Mouse (Mus musculus) stomach, postnatal 0 days (tissue): ENCODE results near the gene Hist1h2bh. TPM values are rescaled to one million over a fixed set of nuclear protein-coding genes. Genes with fewer than 3 reads are reported as not detected.

Experiments used
- ATAC-seq: fragments of 200-750 bp; cut with Nextera tagmentation; 2 replicates; pipeline ENCODE4 v1.8.0; 2017; ENCODE audit not compliant: low FRiP score, low TSS enrichment
- DNase-seq: peaks from one replicate; pipeline ENCODE4 v3.0.0-alpha.2; 2016; ENCODE audit warnings: low spot score
- H3K27ac ChIP-seq: fragments of 300-500 bp; sonication (generic); replicated peaks from 2 replicates; pipeline ENCODE4 v1.5.1; 2014; ENCODE audit warnings: mild to moderate bottlenecking, control low read depth
- H3K27me3 ChIP-seq: fragments of 300-500 bp; sonication (generic); 2 replicates; pipeline ENCODE4 v1.6.1; 2014; ENCODE audit warnings: low read length; ENCODE audit not compliant: control insufficient read depth, insufficient read depth
- H3K36me3 ChIP-seq: fragments of 300-500 bp; sonication (generic); 2 replicates; pipeline ENCODE4 v1.6.1; 2014; ENCODE audit warnings: low read length, mixed read lengths; ENCODE audit not compliant: control insufficient read depth, insufficient read depth
- H3K4me1 ChIP-seq: fragments of 300-500 bp; sonication (generic); replicated peaks from 2 replicates; pipeline ENCODE4 v1.6.1; 2014; ENCODE audit warnings: antibody characterized with exemption; ENCODE audit not compliant: control insufficient read depth, insufficient read depth
- H3K4me2 ChIP-seq: fragments of 300-500 bp; sonication (generic); replicated peaks from 2 replicates; pipeline ENCODE4 v1.6.1; 2014; ENCODE audit warnings: low read depth, mild to moderate bottlenecking, control low read depth, moderate library complexity
- H3K4me3 ChIP-seq: fragments of 300-500 bp; sonication (generic); 2 replicates; pipeline ENCODE4 v1.5.1; 2014; ENCODE audit warnings: low read depth, low read length, control low read depth
- H3K9ac ChIP-seq: fragments of 300-500 bp; sonication (generic); 2 replicates; pipeline ENCODE4 v1.6.1; 2014; ENCODE audit warnings: mild to moderate bottlenecking, low read length, control low read depth, mixed read lengths
- H3K9me3 ChIP-seq: fragments of 300-500 bp; sonication (generic); 2 replicates; pipeline ENCODE4 v1.6.1; 2016; ENCODE audit warnings: low read length; ENCODE audit not compliant: control insufficient read depth
- CTCF ChIP-seq: IDR thresholded peaks from 2 replicates; pipeline ENCODE4 v1.5.1; 2016; ENCODE audit warnings: antibody characterized with exemption, low read depth, mild to moderate bottlenecking, moderate library complexity
- EP300 ChIP-seq: optimal IDR thresholded peaks from 2 replicates; pipeline ENCODE3; 2016; ENCODE audit warnings: antibody characterized with exemption
- WGBS: fragments of 180-500 bp; shearing (Covaris S2); extraction: QIAGEN DNeasy Blood & Tissue Kit; methylation state at CpG from one replicate; pipeline ENCODE4 v1.1.7; 2014; 5-methylcytosine and 5-hydroxymethylcytosine counted together
- polyA plus RNA-seq: library from polyadenylated mRNA; unstranded; fragments of >200 nt; fragmentation: Nextera tagmentation; extraction: Ambion mirVana; gene quantifications from 2 replicates; pipeline ENCODE4 v1.2.1, GENCODE M21; 2015

The Hist1h2bh gene
- polyA plus RNA-seq, 1 experiment from 2014 or later, result 0.62 TPM

DNA sequence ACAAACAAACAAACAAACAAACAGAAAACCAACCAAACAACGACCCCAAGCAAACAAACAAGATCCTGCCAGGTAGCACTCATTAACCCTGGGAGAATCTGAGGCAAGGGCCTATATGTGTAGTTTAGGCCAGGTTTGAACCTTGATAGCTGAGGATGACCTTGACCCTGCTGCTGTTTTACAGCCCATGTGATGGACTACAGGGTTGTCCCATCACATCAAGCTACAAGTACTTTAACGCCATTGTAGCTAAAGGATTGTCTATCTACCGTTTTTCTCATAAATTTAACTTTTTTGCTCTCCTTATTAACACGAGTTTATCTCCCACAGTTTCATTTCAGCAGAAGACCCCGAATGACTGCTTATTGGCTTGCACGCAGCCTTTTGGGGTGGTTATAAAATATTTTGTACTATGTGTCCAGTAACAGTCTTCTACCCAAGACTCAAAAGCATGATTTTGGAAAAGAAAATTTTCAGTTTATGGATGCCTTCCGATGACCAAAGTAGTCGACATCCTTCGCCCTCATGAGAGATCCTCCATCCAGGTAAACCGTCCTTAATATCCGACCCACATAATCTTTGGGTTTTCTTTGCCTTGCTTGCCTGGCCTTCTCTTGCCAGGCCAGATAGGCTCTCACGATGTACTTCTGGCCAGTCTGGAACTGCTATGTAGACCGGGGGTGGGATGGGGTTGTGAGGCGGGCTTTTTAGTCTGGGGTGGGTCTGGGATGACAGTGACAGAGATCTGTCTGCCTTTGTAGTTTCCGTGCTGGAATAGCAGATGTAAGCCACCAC is 27.2 kb downstream of the Hist1h2bh start:
- peak overlapping the region; percentile 31; the same call in 1 of the 2 replicates for H3K4me2 ChIP-seq
- H3K9ac ChIP-seq, result no peak overlapping the region
- TF ChIP-seq CTCF, result no peak
- no peak for TF ChIP-seq EP300
- 51% methylated on average over 15 of the region's 15 CpGs for WGBS
- no peaks in the 10 kb centered on the region for H3K4me1 ChIP-seq
- H3K36me3 ChIP-seq, result no peaks in the 10 kb centered on the region
- ATAC-seq, result no peak
- H3K27me3 ChIP-seq, result no peaks in the 10 kb centered on the region
- no peak for DNase-seq
- no peak overlapping the region for H3K27ac ChIP-seq
- no peak overlapping the region for H3K4me3 ChIP-seq
- H3K9me3 ChIP-seq, result no peaks in the 10 kb centered on the region

GRCm38 (mm10) chr13:23515281-23515680 is 27.9 kb downstream of the Hist1h2bh start:
- H3K4me1 ChIP-seq, result no peaks in the 10 kb centered on the region
- DNase-seq (no peak), ATAC-seq (no peak)
- no peak overlapping the region for H3K9ac ChIP-seq
- no peaks in the 10 kb centered on the region for H3K36me3 ChIP-seq
- no peak overlapping the region for H3K27ac ChIP-seq
- H3K27me3 ChIP-seq, result no peaks in the 10 kb centered on the region
- no peak for TF ChIP-seq CTCF
- TF ChIP-seq EP300, result no peak
- no peak overlapping the region for H3K4me3 ChIP-seq
- H3K4me2 ChIP-seq, result no peak overlapping the region
- no peaks in the 10 kb centered on the region for H3K9me3 ChIP-seq
- 80% methylated on average over 5 of the region's 5 CpGs for WGBS

DNA sequence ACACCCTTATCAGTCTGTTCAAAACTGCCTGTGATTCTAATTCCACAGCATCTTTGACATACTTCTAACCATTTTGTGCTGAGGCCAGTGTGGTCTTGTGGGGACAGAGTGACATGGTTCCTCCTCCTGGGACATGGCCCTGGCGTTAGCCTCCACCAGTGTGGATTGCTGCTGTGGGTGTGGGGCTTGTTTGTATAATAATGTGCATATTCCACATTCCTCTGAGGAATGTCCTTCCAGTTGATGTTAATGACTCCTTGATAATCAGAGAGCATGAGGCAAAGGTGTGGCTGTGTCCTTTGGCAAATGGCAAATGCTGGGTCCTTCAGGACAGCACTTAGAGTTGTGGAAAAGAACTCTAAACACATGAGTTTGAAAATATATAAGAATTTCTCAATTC is 29.7 kb downstream of the Hist1h2bh start:
- TF ChIP-seq EP300 (no peak), CTCF (no peak)
- Histone ChIP-seq H3K4me1 (no peaks in the 10 kb centered on the region), H3K27me3 (no peaks in the 10 kb centered on the region), H3K4me3 (no peak overlapping the region), H3K9ac (no peak overlapping the region), H3K9me3 (no peaks in the 10 kb centered on the region), H3K27ac (no peak overlapping the region), H3K36me3 (no peaks in the 10 kb centered on the region), H3K4me2 (no peak overlapping the region)
- DNase-seq (no peak), ATAC-seq (no peak)
- 82% methylated on average over 1 of the region's 1 CpGs for WGBS

GRCm38 (mm10) chr13:23510127-23510526 is 33.1 kb downstream of the Hist1h2bh start:
- no peak overlapping the region for H3K4me3 ChIP-seq
- no peak overlapping the region for H3K4me2 ChIP-seq
- H3K4me1 ChIP-seq, result no peaks in the 10 kb centered on the region
- no peaks in the 10 kb centered on the region for H3K36me3 ChIP-seq
- DNase-seq (no peak), ATAC-seq (no peak)
- H3K27me3 ChIP-seq, result no peaks in the 10 kb centered on the region
- H3K9me3 ChIP-seq, result no peaks in the 10 kb centered on the region
- H3K9ac ChIP-seq, result no peak overlapping the region
- 28% methylated on average over 1 of the region's 1 CpGs for WGBS
- no peak overlapping the region for H3K27ac ChIP-seq
- TF ChIP-seq CTCF (no peak), EP300 (no peak)

DNA sequence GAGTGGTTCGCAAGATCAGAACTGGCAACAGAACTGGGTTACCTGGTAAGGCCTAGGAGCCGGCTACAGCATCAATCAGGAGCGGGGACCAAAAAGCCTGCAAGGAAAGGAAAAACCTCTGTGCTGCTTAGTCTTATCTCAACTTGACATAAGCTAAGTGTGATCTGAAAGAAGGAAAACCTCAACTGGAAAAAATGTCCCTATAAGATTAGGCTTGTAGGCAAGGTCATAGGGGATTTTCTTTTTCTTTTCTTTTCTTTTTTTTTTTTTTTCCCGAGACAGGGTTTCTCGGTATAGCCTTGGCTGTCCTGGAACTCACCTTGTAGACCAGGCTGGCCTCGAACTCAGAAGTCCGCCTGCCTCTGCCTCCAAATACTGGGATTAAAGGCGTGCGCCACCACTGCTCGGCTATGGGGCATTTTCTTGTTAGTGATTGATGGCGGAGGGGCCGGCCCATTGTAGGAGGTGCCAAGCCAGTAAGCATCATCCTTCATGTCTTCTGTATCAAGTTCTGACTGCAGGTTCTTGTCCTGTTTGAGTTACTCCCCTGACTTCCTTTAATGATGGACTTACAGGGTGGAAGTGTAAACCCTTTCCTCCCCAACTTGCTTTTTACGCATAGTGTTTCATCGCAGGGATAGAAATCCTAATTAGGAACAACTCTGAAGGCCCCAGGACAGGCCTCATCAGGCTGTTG is 36.2 kb downstream of the Hist1h2bh start:
- H3K9ac ChIP-seq, result no peak overlapping the region
- no peaks in the 10 kb centered on the region for H3K36me3 ChIP-seq
- H3K4me2 ChIP-seq, result no peak overlapping the region
- H3K4me1 ChIP-seq, result no peaks in the 10 kb centered on the region
- H3K27ac ChIP-seq, result no peak overlapping the region
- no peak for TF ChIP-seq EP300
- no peak for TF ChIP-seq CTCF
- no peaks in the 10 kb centered on the region for H3K27me3 ChIP-seq
- no peaks in the 10 kb centered on the region for H3K9me3 ChIP-seq
- no peak overlapping the region for H3K4me3 ChIP-seq
- 48% methylated on average over 14 of the region's 14 CpGs for WGBS
- ATAC-seq (peak; percentile 29; the same call in 1 of the 2 replicates), DNase-seq (no peak)

DNA sequence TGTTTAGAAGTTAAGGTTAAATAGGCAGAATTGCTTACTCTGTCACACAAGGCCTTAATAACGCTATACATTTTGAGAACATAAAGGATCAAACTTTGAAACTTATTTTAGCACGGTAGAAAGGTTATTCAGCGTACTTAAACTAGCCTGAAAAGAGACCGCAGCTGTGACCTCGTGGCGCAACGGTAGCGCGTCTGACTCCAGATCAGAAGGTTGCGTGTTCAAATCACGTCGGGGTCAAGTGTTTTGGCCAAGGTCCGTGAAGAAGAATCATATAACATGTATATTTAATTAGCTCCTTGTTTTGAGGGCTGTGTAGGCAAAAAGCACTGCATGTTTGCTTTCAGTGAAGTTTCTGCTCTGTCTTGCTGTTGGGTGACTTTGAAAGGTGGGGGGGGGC is 36.8 kb downstream of the Hist1h2bh start:
- H3K9me3 ChIP-seq, result no peaks in the 10 kb centered on the region
- DNase-seq, result peak; percentile 49
- H3K27ac ChIP-seq, result no peak overlapping the region
- H3K9ac ChIP-seq, result no peak overlapping the region
- H3K36me3 ChIP-seq, result no peaks in the 10 kb centered on the region
- no peak for TF ChIP-seq CTCF
- no peak for TF ChIP-seq EP300
- no peak overlapping the region for H3K4me3 ChIP-seq
- peak overlapping the region; percentile 30; the same call in 1 of the 2 replicates for H3K4me2 ChIP-seq
- H3K27me3 ChIP-seq, result no peaks in the 10 kb centered on the region
- 0 out of 2 replicates have a peak, but pooled peaks have one; percentile 24 for ATAC-seq
- 31% methylated on average over 13 of the region's 13 CpGs for WGBS
- H3K4me1 ChIP-seq, result no peaks in the 10 kb centered on the region
